Mouse (Mus musculus) myocyte (in vitro differentiated cells): Measurements from ENCODE around the gene Bach2.

Experiments
- MAX ChIP-seq: IDR thresholded peaks from one replicate; pipeline ENCODE4 v1.6.1; 2011; ENCODE audit warnings: low read depth, mild to moderate bottlenecking, control low read depth
- POLR2A ChIP-seq: IDR thresholded peaks from one replicate; pipeline ENCODE4 v1.6.1; 2011; ENCODE audit warnings: low read depth, mild to moderate bottlenecking, control low read depth, moderate library complexity; ENCODE audit not compliant: insufficient read length
- POLR2AphosphoS2 ChIP-seq: IDR thresholded peaks from one replicate; pipeline ENCODE4 v1.6.1; 2011; ENCODE audit warnings: low read depth, control low read depth; ENCODE audit not compliant: insufficient read length
- TCF3 ChIP-seq: IDR thresholded peaks from one replicate; pipeline ENCODE4 v1.6.1; 2011; ENCODE audit warnings: low read depth, control low read depth; ENCODE audit not compliant: insufficient read length
- USF1 ChIP-seq: IDR thresholded peaks from one replicate; pipeline ENCODE4 v1.6.1; 2011; ENCODE audit warnings: low read depth, mild to moderate bottlenecking, control low read depth, moderate library complexity

DNA sequence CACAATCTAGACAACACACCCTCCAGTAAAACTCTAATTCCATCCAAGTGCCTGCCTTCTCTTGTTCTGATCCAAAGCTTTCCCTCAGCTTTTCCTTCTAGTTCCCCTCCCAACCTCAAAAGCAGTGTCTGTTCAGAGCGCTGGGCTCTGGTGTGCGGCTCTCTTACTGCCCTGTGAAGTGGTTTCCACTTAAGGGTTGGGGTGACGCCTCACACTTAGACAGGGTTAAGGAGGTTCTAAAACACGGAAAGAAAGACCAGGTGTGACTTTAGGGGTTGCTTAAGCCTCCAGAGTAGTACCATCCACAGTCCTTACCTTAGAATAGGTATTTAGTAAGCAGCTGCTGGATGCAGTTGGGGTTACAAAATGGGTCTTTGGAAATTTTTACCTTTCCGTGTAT lies 185.1 kb downstream of the Bach2 start:
- TF ChIP-seq POLR2A = no peak
- TF ChIP-seq TCF3 = no peak
- TF ChIP-seq POLR2AphosphoS2 = no peak
- TF ChIP-seq USF1 = no peak
- TF ChIP-seq MAX = no peak
